Mouse (Mus musculus): ENCODE data around the gene Ajm1.

- no peak for TF ChIP-seq POLR2A (IDR thresholded peaks at IDR 0.05; ENCODE audit: borderline replicate concordance, control insufficient read depth, low read depth, low read length)
- TF ChIP-seq CTCF (IDR thresholded peaks at IDR 0.05; ENCODE audit: control insufficient read depth, insufficient read depth, low read length), result no peak
Observed at GRCm38 (mm10) chr2:25620852-25621228, 39.3 kb upstream of the Ajm1 start.

Measured in bone marrow, adult 2 months (tissue).